Mouse (Mus musculus) Patski (cell line): Measurements from ENCODE around the gene Hnrnpa1. TPM values are rescaled to one million over a fixed set of nuclear protein-coding genes. Genes with fewer than 3 reads are reported as not detected.

ENCODE experiments used
- ATAC-seq: fragments of 100-300 bp; one replicate; pipeline ENCODE4 v1.8.0; 2021
- CTCF ChIA-PET: fragments of 350-600 bp; sonication (Branson Sonifier 250); formaldehyde crosslinking; loops from one replicate; lab custom pipeline; 2022; ENCODE audit warnings: inconsistent platforms; lab: Charles Lee
- POLR2A ChIA-PET: fragments of 350-600 bp; sonication (Branson Sonifier 250); formaldehyde crosslinking; loops from one replicate; lab custom pipeline; 2022; ENCODE audit warnings: antibody characterized with exemption, inconsistent platforms; lab: Charles Lee
- DNase-seq: peaks from one replicate; pipeline ENCODE4 v3.0.0-alpha.2; 2011; ENCODE audit warnings: low read depth, low spot score
- H3K27me3 ChIP-seq: fragments of 371-371 bp; one replicate; pipeline ENCODE4 v1.5.1; 2021
- CTCF ChIP-seq: fragments of 100-300 bp; IDR thresholded peaks from one replicate; pipeline ENCODE4 v1.5.1; 2021
- in situ Hi-C: fragments of 300-500 bp; cut with MboI; formaldehyde crosslinking; loops from 3 replicates; pipeline ENCODE4 v1.11.1; 2018; ENCODE audit warnings: low pct_unique_long_range_greater_than_20kb, mixed read lengths
- polyA plus RNA-seq: library from polyadenylated mRNA; unstranded; gene quantifications from one replicate; pipeline ENCODE4 v1.2.3, GENCODE M21; 2021

The Hnrnpa1 gene
- polyA plus RNA-seq, 1 experiment from 2014 or later = 667 TPM

- peak; percentile 97 for TF ChIP-seq CTCF
- ChIA-PET POLR2A (no interaction called here), CTCF (interaction anchor here (0.8 to 2.3 kb wide), 11 partner anchors 8 to 67 kb away, joined by 3 to 13 read pairs (median 5); partner anchors contain the start of gene Copz1)
- no peak for DNase-seq
- in situ Hi-C loops = loop anchor here (5.0 kb wide), 1 partner anchor 57 kb away; no protein-coding TSS in a partner anchor
- H3K27me3 ChIP-seq = no peaks in the 10 kb centered on the region
- peak; percentile 40 for ATAC-seq
Observed at GRCm38 (mm10) chr15:103250195-103250740, 10.0 kb downstream of the Hnrnpa1 start.

GRCm38 (mm10) chr15:103251595-103251994 is 11.4 kb downstream of the Hnrnpa1 start:
- ATAC-seq (no peak), DNase-seq (no peak)
- in situ Hi-C loops = loop anchor here (5.0 kb wide), 1 partner anchor 56 kb away; no protein-coding TSS in a partner anchor
- H3K27me3 ChIP-seq = no peaks in the 10 kb centered on the region
- ChIA-PET CTCF (interaction anchor here (0.8 to 3.0 kb wide), 5 partner anchors 9 to 55 kb away, joined by 3 to 9 read pairs (median 6); partner anchors contain the start of gene Copz1), POLR2A (no interaction called here)
- no peak for TF ChIP-seq CTCF

GRCm38 (mm10) chr15:103252660-103253059 is 12.4 kb downstream of the Hnrnpa1 start:
- POLR2A ChIA-PET = no interaction called here
- no peak for TF ChIP-seq CTCF
- CTCF ChIA-PET = interaction anchor here (0.9 to 3.0 kb wide), 2 partner anchors 54 to 71 kb away, joined by 3 to 8 read pairs; no protein-coding TSS in a partner anchor
- in situ Hi-C loops = loop anchor here (5.0 kb wide), 1 partner anchor 55 kb away; no protein-coding TSS in a partner anchor
- no peaks in the 10 kb centered on the region for H3K27me3 ChIP-seq
- DNase-seq = no peak
- ATAC-seq = no peak

- H3K27me3 ChIP-seq = no peaks in the 10 kb centered on the region
- ATAC-seq (no peak), DNase-seq (no peak)
- TF ChIP-seq CTCF = no peak
- ChIA-PET CTCF (interaction anchor here (1.4 to 3.0 kb wide), 2 partner anchors 27 to 53 kb away, joined by 5 to 8 read pairs; no protein-coding TSS in a partner anchor), POLR2A (interaction anchor here (0.5 kb wide), 1 partner anchor 30 kb away, joined by 3 read pairs; no protein-coding TSS in a partner anchor)
- in situ Hi-C loops = loop anchor here (5.0 kb wide), 1 partner anchor 54 kb away; no protein-coding TSS in a partner anchor
Observed at GRCm38 (mm10) chr15:103253352-103253751, 13.1 kb downstream of the Hnrnpa1 start.

- no peaks in the 10 kb centered on the region for H3K27me3 ChIP-seq
- DNase-seq (no peak), ATAC-seq (no peak)
- POLR2A ChIA-PET = no interaction called here
- no peak for TF ChIP-seq CTCF
- CTCF ChIA-PET = interaction anchor here (1.8 kb wide), 1 partner anchor 69 kb away, joined by 4 read pairs; no protein-coding TSS in a partner anchor
- in situ Hi-C loops = no loop called here
Observed at GRCm38 (mm10) chr15:103255169-103255568, 14.9 kb downstream of the Hnrnpa1 start.

GRCm38 (mm10) chr15:103256210-103256986 is 16.2 kb downstream of the Hnrnpa1 start:
- ChIA-PET CTCF (interaction anchor here (1.4 to 1.8 kb wide), 3 partner anchors 18 to 68 kb away, joined by 3 to 4 read pairs (median 4); no protein-coding TSS in a partner anchor), POLR2A (no interaction called here)
- no peaks in the 10 kb centered on the region for H3K27me3 ChIP-seq
- ATAC-seq (no peak), DNase-seq (no peak)
- in situ Hi-C loops = no loop called here
- no peak for TF ChIP-seq CTCF

GRCm38 (mm10) chr15:103257790-103258728 is 17.8 kb downstream of the Hnrnpa1 start, which contains the start of gene Nfe2:
Nfe2 (minus strand) TSS chr15:103258403.
- ATAC-seq = peak; percentile 57
- ChIA-PET CTCF (interaction anchor here (1.1 kb wide), 1 partner anchor 11 kb away, joined by 3 read pairs; no protein-coding TSS in a partner anchor), POLR2A (no interaction called here)
- no peak for TF ChIP-seq CTCF
- no peak for DNase-seq
- in situ Hi-C loops = no loop called here
- no peaks in the 10 kb centered on the region for H3K27me3 ChIP-seq

GRCm38 (mm10) chr15:103259162-103259561 is 18.9 kb downstream of the Hnrnpa1 start:
- H3K27me3 ChIP-seq = no peaks in the 10 kb centered on the region
- no peak for TF ChIP-seq CTCF
- POLR2A ChIA-PET = no interaction called here
- ATAC-seq (no peak), DNase-seq (no peak)
- CTCF ChIA-PET = interaction anchor here (1.2 to 1.9 kb wide), 4 partner anchors 20 to 100 kb away, joined by 3 to 12 read pairs (median 3); no protein-coding TSS in a partner anchor
- in situ Hi-C loops = no loop called here

- H3K27me3 ChIP-seq = no peaks in the 10 kb centered on the region
- in situ Hi-C loops = no loop called here
- DNase-seq (peak; percentile 73), ATAC-seq (peak; percentile 82)
- no peak for TF ChIP-seq CTCF
- ChIA-PET CTCF (interaction anchor here (0.7 to 2.3 kb wide), 8 partner anchors 9 to 100 kb away, joined by 3 to 12 read pairs (median 4); no protein-coding TSS in a partner anchor), POLR2A (interaction anchor here (0.7 to 1.1 kb wide), 2 partner anchors 10 to 13 kb away, joined by 3 to 4 read pairs; partner anchors contain the start of gene Copz1)
Observed at GRCm38 (mm10) chr15:103259989-103260388, 19.8 kb downstream of the Hnrnpa1 start.
